Mouse (Mus musculus) brain, embryonic 14.5 days (tissue): ENCODE results near the gene Dazap1. TPM values are rescaled to one million over a fixed set of nuclear protein-coding genes. Genes with fewer than 3 reads are reported as not detected.

Experiments used
- DNase-seq: peaks from one replicate; pipeline ENCODE4 v3.0.0-alpha.2; 2011; ENCODE audit warnings: low read depth
- CTCF ChIP-seq: fragments of 200-500 bp; IDR thresholded peaks from 2 replicates; pipeline ENCODE4 v1.5.1; 2012; ENCODE audit warnings: inconsistent platforms, mild to moderate bottlenecking, moderate library complexity, borderline replicate concordance; ENCODE audit not compliant: insufficient read depth, insufficient read length; ENCODE audit errors: extremely low read depth
- POLR2A ChIP-seq: fragments of 200-500 bp; IDR thresholded peaks from 2 replicates; pipeline ENCODE4 v1.6.1; 2012; ENCODE audit warnings: mild to moderate bottlenecking, inconsistent platforms, borderline replicate concordance; ENCODE audit not compliant: poor library complexity, insufficient read depth, insufficient read length, severe bottlenecking; ENCODE audit errors: extremely low read depth
- polyA plus RNA-seq: library from polyadenylated mRNA; depleted of rRNA; stranded (reverse); fragments of >200 nt; gene quantifications from 2 replicates; pipeline ENCODE4 v1.2.3, GENCODE M21; 2012

Dazap1 gene
- polyA plus RNA-seq, 1 experiment = 207 TPM

DNA sequence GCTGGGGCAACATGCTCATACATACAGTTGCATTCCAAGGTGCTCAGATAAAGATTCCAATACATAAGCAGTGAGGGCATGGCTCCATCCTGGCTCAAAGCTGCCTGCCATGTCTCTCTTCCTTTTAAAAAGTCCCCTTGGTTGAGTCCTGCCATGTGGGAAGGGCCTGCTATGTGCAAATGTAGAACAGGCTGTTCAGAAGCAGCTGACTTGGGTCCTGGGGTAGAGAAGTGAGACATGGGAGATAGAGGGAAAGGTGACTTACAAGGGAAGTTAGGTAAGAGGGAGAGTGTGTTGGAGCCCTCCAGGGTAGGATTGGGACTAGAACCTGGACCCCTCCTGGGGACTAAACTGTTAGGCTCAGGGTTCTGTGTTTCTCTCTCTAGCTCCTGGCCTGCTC is 9.3 kb upstream of the Dazap1 start:
- no peak for DNase-seq
- TF ChIP-seq POLR2A (no peak), CTCF (no peak)

DNA sequence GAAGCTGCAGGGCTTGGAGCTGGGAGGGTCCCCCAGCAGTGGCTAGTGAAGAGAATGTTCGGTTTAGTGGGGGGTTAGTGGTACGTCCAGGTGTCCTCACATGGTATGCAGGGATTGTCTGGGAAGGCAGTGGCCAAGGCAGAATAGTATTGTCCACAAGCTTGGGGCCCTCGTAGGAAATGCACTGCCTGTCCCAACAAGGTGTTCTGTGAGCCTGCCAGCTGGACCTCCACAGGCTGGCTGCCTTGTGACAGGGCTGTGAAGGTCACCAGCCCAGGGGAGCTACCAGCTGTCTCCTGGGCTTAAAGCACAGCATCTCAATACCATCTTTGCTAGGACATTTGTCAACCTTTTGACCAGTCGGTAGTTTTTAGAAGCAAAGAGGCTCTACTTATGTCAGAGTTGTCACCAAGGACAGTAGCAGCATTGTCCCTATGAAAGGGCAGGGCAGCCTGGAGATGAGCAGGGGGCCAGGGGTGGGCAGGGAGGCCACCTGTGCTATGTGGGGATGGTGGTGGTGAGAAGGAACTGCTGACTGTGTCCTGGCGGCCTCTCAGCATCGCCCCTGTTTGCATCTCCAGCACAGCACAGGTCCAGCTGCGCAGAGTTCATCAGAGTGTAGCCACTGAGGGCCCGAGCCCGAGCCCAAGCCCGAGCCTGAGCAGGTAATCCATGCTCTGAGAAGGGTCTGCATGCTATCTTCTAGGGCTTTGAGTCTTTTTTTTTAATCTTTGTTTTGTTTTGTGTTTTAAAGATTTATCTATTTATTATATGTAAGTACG is 8.6 kb upstream of the Dazap1 start:
- no peak for DNase-seq
- no peak for TF ChIP-seq POLR2A
- no peak for TF ChIP-seq CTCF

DNA sequence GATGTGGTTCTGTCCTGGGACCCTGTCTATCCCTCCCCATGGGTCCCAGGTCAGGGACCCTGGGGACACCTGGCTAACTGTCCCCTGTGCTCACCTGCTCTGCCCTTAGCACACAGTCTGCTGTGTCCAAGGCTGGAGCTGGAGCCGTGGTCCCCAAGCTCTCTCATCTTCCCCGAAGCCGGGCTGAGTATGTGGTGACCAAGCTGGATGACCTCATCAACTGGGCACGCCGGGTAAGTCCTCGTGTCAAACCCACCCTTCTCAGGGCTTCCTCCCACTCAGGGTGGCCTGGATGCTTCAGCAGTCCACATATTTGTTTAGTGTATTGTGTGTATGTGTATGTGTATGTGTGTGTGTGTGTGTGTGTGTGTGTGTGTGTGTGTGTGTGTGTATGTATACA is 7.7 kb upstream of the Dazap1 start:
- TF ChIP-seq POLR2A (no peak), CTCF (no peak)
- DNase-seq = no peak

DNA sequence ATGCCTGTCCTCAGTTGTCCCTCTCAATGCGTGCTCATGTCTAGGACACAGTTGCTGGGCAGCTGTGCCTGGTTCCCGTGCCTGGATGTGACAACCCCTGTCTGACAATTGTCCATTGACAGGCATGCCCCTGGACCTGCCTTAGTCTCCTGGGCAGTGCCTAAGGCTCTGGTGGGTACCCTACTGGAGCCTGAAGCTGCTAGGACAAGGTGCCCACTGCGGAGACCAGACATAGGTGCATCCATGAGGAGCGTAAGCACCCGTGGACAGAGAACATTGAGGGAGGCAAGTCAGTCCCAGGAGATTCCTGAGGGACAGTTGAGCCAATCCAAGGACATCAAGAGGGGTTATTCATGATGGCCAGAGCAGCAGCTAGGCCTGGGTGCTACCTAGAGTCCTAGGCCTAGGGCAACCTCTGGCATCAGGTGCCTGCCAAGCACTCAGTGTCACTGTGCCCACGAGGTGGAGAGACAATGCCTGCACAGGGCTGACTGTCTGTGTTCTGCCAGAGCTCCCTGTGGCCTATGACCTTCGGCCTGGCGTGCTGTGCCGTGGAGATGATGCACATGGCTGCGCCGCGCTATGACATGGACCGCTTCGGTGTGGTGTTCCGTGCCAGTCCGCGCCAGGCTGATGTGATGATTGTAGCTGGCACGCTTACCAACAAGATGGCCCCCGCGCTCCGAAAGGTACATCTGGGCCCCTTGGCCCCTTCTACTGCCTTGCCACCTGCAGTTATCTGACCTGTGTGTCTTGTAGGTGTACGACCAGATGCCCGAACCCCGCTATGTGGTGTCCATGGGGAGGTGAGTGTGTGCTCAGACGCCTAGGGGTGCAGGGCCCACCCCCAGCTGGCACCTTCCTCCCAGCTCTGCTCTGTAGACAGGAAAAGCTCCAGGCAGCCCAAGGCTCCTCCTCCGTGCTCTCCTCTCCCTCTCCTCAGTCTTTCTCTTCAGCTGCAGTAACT is 6.7 kb upstream of the Dazap1 start:
- no peak for TF ChIP-seq CTCF
- no peak for TF ChIP-seq POLR2A

DNA sequence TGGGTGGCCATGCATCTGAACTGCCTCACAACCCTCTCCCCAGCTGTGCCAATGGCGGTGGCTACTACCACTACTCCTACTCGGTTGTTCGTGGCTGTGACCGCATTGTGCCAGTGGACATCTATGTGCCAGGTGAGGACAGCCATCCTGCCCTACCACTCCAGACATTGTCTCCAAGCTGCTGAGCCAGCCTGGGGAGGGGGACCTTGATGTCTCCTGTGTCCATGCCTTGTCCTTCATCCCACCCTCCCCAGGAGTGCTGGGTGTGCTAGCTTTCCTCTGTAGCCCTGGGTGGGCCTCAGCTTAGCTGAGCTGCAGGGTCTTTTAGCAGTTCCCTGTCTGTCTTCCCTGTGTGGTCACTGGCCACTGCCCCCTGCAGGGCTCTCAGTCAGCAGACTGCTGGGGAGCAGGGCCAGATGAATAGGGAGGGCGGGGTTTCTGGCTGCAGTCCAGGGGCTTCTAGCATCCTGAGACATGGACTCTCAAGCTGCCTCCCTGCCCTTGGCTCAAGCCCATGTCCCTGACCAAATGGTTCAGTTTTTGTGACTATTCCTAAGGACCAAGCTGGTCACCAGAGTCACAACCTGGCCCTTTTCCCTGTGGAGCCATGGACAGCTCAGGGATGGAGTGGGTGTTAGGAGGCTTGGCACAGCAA is 5.3 kb upstream of the Dazap1 start:
- no peak for TF ChIP-seq CTCF
- no peak for TF ChIP-seq POLR2A
- DNase-seq = no peak

More for the DNA sequence above, 6.7 kb upstream of the Dazap1 start:
- DNase-seq = no peak

DNA sequence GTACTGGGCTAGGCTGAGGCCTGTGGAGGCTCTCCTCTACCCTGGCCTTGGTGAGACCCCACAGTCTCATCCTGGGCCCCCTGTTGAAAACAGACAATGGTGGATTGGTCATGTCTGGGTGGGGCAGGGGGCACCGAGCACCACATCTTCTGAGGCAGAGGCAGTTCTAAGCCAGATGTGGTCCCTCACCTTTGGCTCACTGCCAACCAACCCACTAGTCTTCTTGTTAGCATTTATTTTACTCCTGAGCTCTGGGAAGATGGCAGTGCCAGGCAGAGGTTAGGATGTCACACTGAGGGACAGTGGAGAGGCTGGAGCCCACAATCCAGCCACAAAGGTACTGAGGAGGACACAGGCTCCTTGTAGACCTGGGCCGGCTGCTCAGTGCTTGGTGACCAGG is 3.4 kb upstream of the Dazap1 start:
- DNase-seq = no peak
- TF ChIP-seq CTCF (no peak), POLR2A (no peak)

DNA sequence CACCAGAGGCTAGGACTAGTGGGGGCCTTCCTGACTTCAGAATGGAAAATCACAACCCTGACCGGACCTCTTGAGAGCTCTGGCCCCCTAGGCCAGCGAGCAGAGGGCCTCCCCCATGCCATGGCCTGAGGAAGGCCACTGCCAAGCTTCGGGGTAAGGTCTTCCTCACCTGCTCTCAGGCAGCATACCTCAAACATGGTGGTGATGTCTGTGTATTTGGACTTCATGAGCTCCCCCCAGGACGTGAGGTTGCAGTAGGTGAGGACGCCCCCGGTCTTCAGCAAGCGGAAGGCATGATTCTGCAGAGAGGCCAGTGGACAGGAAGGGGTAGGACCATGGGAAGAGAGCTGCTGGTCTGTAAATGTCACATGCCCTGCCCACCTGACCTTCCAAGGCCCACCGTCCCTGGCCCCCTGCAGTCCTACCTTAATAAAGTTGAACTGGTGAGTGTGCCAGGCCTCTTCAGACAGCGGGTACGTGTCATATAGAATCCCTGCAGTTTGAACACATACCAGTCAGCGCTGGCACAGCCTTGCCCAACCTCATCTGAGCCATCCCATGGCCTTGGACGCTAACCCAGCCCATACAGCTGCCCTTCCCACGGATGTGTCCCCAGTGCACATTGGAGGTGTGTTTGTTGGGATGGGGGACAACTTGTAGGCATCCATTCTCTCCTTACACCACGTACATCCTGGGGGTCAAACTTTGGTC is 2.4 kb upstream of the Dazap1 start:
- DNase-seq = no peak
- TF ChIP-seq CTCF (no peak), POLR2A (no peak)

DNA sequence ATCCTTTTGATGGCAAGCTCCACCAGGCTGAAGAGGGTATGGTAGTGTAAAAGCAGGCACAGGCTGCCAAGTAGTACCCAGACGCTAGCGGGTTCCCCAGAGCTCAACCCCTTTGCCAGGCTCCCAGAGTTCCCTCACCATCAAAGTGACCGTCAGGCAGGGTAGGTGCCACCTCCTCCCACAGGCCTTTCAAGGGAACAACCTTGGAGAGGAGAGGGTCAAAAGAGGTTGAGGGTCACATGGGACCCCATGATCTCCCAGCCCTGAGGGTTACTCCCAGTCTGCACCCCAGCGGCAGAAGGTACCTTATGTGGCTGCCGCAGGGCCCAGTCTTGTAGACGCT is 1.9 kb upstream of the Dazap1 start:
- DNase-seq = no peak
- TF ChIP-seq CTCF = no peak
- no peak for TF ChIP-seq POLR2A

DNA sequence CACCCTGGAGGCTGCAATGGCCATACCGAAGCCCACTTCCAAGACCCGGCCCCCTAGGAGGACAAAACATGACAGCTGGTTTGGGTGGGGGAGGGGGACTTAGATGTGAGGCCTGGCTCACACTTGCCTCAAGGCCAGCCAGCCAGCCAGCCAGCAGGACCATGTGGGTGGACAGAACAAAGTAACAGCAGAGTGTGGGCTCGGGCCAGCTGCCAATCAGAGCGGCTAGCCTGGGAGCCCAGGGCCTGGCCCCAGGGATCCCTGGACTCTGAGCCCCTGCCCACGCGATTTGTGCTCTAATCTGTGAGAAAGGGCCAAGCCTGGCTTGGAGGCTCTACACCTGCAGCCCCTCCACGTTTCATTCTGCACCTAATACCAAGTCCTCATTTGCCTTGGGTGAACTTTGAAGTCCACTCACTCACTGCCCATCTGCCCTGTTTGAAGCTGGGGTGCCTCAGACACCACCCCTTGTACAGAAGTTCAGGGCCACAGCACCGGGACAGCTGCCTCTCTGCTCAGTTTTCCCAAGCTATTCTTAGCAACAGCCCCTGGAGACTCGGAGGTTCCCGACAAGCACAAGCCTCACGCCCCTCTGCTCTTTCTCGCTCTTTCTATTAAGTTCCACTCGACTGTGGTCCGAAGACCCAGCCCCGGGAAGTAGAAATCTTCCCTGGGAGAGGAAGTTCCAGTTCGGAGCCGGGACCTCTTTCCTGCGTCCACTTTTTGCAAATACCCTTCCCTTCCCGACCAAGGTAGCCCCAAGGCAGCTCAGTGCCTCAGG is 1.2 kb upstream of the Dazap1 start:
- TF ChIP-seq CTCF (no peak), POLR2A (no peak)
- DNase-seq = peak; percentile 74

DNA sequence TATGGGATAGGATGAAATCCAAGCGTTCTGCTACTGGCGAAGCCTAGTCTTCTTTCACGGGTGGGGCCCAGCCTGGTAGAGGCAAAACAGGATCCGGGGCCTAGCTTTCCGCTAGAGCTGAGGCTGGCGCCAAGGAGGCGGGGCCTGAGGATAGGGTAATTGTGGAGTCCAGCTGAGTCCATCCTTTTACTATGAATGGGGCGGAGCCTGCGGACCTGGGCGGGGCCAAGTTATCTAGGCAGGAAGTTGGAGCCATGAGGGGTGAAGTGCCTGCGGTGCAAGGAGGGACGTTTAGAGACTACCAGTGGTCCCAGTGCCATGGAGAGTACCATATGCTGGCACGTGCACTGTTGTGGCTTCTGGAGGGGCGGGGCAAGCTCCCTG is 291 bp downstream of the Dazap1 start:
- TF ChIP-seq CTCF = no peak
- no peak for TF ChIP-seq POLR2A
- DNase-seq = peak; percentile 94
